Mouse (Mus musculus) testis, adult 2 months (tissue): ENCODE results near the gene Cdk15. TPM values are rescaled to one million over a fixed set of nuclear protein-coding genes. Genes with fewer than 3 reads are reported as not detected.

Source experiments
- H3K27ac ChIP-seq: fragments of 200-500 bp; 2 replicates; pipeline ENCODE4 v1.5.1; 2012; ENCODE audit warnings: low read depth, low read length; ENCODE audit not compliant: control insufficient read depth, insufficient read depth
- H3K27me3 ChIP-seq: fragments of 200-500 bp; 2 replicates; pipeline ENCODE4 v1.6.1; 2012; ENCODE audit warnings: mild to moderate bottlenecking, low read length, moderate library complexity; ENCODE audit not compliant: control insufficient read depth, insufficient read depth
- H3K36me3 ChIP-seq: fragments of 200-500 bp; 2 replicates; pipeline ENCODE4 v1.6.1; 2012; ENCODE audit warnings: mild to moderate bottlenecking, low read length; ENCODE audit not compliant: control insufficient read depth, insufficient read depth
- H3K4me1 ChIP-seq: fragments of 200-500 bp; 2 replicates; pipeline ENCODE4 v1.6.1; 2012; ENCODE audit warnings: low read length; ENCODE audit not compliant: control insufficient read depth, insufficient read depth
- H3K4me3 ChIP-seq: fragments of 200-500 bp; 2 replicates; pipeline ENCODE4 v1.5.1; 2012; ENCODE audit warnings: low read depth, mild to moderate bottlenecking, low read length, moderate library complexity, mixed read lengths; ENCODE audit not compliant: control insufficient read depth
- CTCF ChIP-seq: fragments of 200-500 bp; IDR thresholded peaks from 2 replicates; pipeline ENCODE4 v1.5.1; 2012; ENCODE audit warnings: low read depth, mild to moderate bottlenecking, inconsistent platforms, low read length, moderate library complexity; ENCODE audit not compliant: control insufficient read depth, insufficient read depth, insufficient replicate concordance
- POLR2A ChIP-seq: fragments of 200-500 bp; IDR thresholded peaks from 2 replicates; pipeline ENCODE4 v1.6.1; 2012; ENCODE audit warnings: low read depth, mild to moderate bottlenecking, inconsistent platforms, low read length, moderate library complexity; ENCODE audit not compliant: control insufficient read depth
- polyA plus RNA-seq: library from polyadenylated mRNA; depleted of rRNA; stranded (reverse); fragments of >200 nt; gene quantifications from 2 replicates; pipeline ENCODE4 v1.2.3, GENCODE M21; 2012

Cdk15 gene
- polyA plus RNA-seq, 1 experiment: 1.6 TPM

- TF ChIP-seq POLR2A (no peak), CTCF (no peak)
- Histone ChIP-seq H3K4me3 (no peak overlapping the region), H3K27ac (no peak overlapping the region), H3K27me3 (no peaks in the 10 kb centered on the region), H3K36me3 (no peaks in the 10 kb centered on the region), H3K4me1 (no peaks in the 10 kb centered on the region; the same call in 1 of the 2 replicates)
Measured at GRCm38 (mm10) chr1:59285880-59286279, 29.2 kb downstream of the Cdk15 start.

GRCm38 (mm10) chr1:59286316-59286850 lies 29.7 kb downstream of the Cdk15 start:
- no peaks in the 10 kb centered on the region for H3K36me3 ChIP-seq
- H3K4me3 ChIP-seq: no peak overlapping the region
- H3K27ac ChIP-seq: no peak overlapping the region
- TF ChIP-seq POLR2A: no peak
- TF ChIP-seq CTCF: peak; percentile 5; the same call in 1 of the 2 replicates
- H3K27me3 ChIP-seq: no peaks in the 10 kb centered on the region
- H3K4me1 ChIP-seq: no peaks in the 10 kb centered on the region; the same call in 1 of the 2 replicates

DNA sequence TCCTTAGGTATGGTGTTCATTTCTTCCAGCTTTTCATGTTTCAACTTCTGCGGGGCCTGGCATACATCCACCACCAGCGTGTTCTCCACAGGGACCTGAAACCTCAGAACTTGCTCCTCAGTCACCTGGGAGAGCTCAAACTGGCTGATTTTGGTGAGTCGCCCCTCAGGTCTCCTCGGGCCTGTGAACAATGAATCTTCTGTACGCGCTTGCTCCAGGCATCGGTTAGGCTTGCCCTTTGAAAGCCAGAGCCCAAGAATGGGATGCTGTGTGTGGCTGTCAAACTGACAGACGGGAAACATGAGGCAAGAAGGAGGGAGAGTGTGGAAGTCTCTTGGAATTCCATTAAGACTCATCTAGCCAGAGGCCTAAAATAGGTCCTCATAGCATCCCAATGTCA lies 31.0 kb downstream of the Cdk15 start:
- TF ChIP-seq CTCF (no peak), POLR2A (no peak)
- no peaks in the 10 kb centered on the region for H3K36me3 ChIP-seq
- no peaks in the 10 kb centered on the region for H3K27me3 ChIP-seq
- no peak overlapping the region for H3K4me3 ChIP-seq
- H3K27ac ChIP-seq: no peak overlapping the region
- H3K4me1 ChIP-seq: no peaks in the 10 kb centered on the region; the same call in 1 of the 2 replicates

DNA sequence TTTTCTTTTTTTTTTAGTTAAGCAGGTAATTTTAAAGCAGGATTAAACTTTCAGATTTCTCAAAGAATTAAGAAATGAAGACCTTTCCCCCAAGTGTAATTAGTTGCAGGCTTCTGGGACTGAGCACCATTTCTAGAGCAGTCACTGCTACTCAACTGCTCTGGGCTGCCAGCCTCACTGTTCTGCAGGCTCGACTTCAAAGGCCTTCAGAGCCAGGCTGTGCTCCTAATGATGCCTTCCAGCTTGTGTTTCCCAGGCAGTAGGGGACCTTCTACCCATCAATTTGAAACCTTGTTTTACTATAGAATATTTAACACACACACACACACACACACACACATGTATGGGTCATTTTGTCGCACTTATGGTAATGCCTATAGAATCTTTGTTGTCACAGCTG lies 34.9 kb downstream of the Cdk15 start:
- Histone ChIP-seq H3K27me3 (no peaks in the 10 kb centered on the region), H3K36me3 (no peaks in the 10 kb centered on the region), H3K4me1 (no peaks in the 10 kb centered on the region), H3K27ac (no peak overlapping the region), H3K4me3 (no peak overlapping the region)
- TF ChIP-seq CTCF: no peak
- TF ChIP-seq POLR2A: no peak

GRCm38 (mm10) chr1:59295769-59296168 lies 39.1 kb downstream of the Cdk15 start:
- Histone ChIP-seq H3K27ac (no peak overlapping the region), H3K36me3 (no peaks in the 10 kb centered on the region), H3K27me3 (no peaks in the 10 kb centered on the region), H3K4me3 (no peak overlapping the region), H3K4me1 (no peaks in the 10 kb centered on the region)
- TF ChIP-seq CTCF (no peak), POLR2A (no peak)

GRCm38 (mm10) chr1:59297167-59297566 lies 40.5 kb downstream of the Cdk15 start:
- Histone ChIP-seq H3K36me3 (no peaks in the 10 kb centered on the region), H3K27ac (no peak overlapping the region), H3K4me1 (no peaks in the 10 kb centered on the region), H3K4me3 (no peak overlapping the region), H3K27me3 (no peaks in the 10 kb centered on the region)
- TF ChIP-seq CTCF (no peak), POLR2A (no peak)

DNA sequence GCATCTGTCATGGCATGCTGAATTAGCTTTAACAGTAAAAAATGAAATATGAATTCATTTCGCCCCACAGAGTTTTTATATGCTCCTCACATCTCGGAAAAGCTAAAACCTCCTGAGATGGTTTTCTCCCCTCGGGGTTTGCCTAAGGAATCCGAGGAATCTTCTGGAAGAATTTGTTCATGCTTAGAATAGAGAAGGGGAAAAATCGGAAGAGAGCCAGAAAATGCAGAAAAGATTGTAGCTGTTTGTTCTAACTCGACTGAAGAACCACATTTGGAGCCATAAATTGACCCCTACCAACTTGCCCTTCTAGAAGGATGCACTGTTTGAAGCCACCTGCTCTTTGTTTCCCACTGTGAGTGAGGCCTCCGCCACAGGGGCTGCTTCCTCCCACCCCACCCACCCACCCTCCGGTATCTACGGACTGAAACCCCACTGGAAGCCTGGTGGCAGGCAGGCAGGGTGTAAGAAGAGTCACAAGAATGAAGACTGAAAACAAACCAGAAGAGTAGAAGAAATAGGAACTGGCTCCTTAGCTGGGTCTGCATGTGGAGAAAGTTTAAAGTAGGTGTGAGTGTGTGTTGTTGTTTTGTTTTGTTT lies 41.9 kb downstream of the Cdk15 start:
- TF ChIP-seq POLR2A (no peak), CTCF (no peak)
- H3K27ac ChIP-seq: no peak overlapping the region

More for the DNA sequence above, 41.9 kb downstream of the Cdk15 start:
- Histone ChIP-seq H3K27me3 (no peaks in the 10 kb centered on the region), H3K4me1 (no peaks in the 10 kb centered on the region), H3K36me3 (no peaks in the 10 kb centered on the region), H3K4me3 (no peak overlapping the region)
